Mouse (Mus musculus) megakaryocyte, adult 5-6 weeks (primary cell): ENCODE measurements around the gene Tlr13. TPM values are rescaled to one million over a fixed set of nuclear protein-coding genes. Genes with fewer than 3 reads are reported as not detected.
"Not testable (repeated sequence)": the region's sequence is repeated elsewhere in the genome, so short reads cannot be mapped to it uniquely, and the experiment has no call there.

Experiments
- ATAC-seq: 2 replicates; pipeline ENCODE4 v1.8.0; 2016; ENCODE audit warnings: mild to moderate bottlenecking, inconsistent platforms; ENCODE audit not compliant: poor library complexity, severe bottlenecking
- total RNA-seq, 2 experiments: library from RNA; stranded (forward) in 1 of 2; stranded (reverse) in 1 of 2; fragments of 153-499, 151-499 nt in 1 of 2; fragments of 221-1000, 200-1000 nt in 1 of 2; gene quantifications; 2 replicates each; pipeline versions ENCODE4 v1.2.3 to v1.2.4; 2015 to 2017

The Tlr13 gene
- total RNA-seq, 2 experiments from 2014 or later = 127 to 131 TPM

GRCm38 (mm10) chrX:106185706-106186105, 42.7 kb downstream of the Tlr13 start:
- ATAC-seq = no peak

- peak; percentile 91 for ATAC-seq
Measured at GRCm38 (mm10) chrX:106186713-106187649, 44.0 kb downstream of the Tlr13 start, which contains the start of gene Pgk1. TSS of gene Pgk1 (plus strand) at chrX:106187100.

- ATAC-seq = peak; percentile 58
Measured at GRCm38 (mm10) chrX:106187737-106188136, 44.7 kb downstream of the Tlr13 start.

GRCm38 (mm10) chrX:106189356-106189755, 46.4 kb downstream of the Tlr13 start:
- peak; percentile 43 for ATAC-seq

- ATAC-seq = no peak
Measured at GRCm38 (mm10) chrX:106190091-106190490, 47.1 kb downstream of the Tlr13 start.

- not testable (repeated sequence) for ATAC-seq
Measured at GRCm38 (mm10) chrX:106194361-106194760, 51.4 kb downstream of the Tlr13 start.

GRCm38 (mm10) chrX:106197308-106197707, 54.3 kb downstream of the Tlr13 start:
- no peak for ATAC-seq

GRCm38 (mm10) chrX:106198904-106199303, 55.9 kb downstream of the Tlr13 start:
- no peak for ATAC-seq

GRCm38 (mm10) chrX:106209100-106209499, 66.1 kb downstream of the Tlr13 start:
- no peak for ATAC-seq

Other genes starting within 250 kb of the Tlr13 start
- gene Atrx, start 213.8 kb upstream of the Tlr13 start, total RNA-seq (2015) = 103 and 125 TPM in 2 replicates
- gene Atrx, start 213.8 kb upstream of the Tlr13 start, total RNA-seq (2017) = 169 and 170 TPM in 2 replicates
- 48.6 and 55.6 TPM in 2 replicates for gene Magt1, start 131.3 kb upstream of the Tlr13 start, total RNA-seq (2015)
- gene Magt1, start 131.3 kb upstream of the Tlr13 start, total RNA-seq (2017) = 72.5 and 75.7 TPM in 2 replicates
- gene Cox7b, start 127.5 kb upstream of the Tlr13 start, total RNA-seq (2015) = 306 and 313 TPM in 2 replicates
- 331 and 383 TPM in 2 replicates for gene Cox7b, start 127.5 kb upstream of the Tlr13 start, total RNA-seq (2017)
- 25.0 and 27.5 TPM in 2 replicates for gene Atp7a, start 115.9 kb upstream of the Tlr13 start, total RNA-seq (2015)
- 23.5 and 46.6 TPM in 2 replicates for gene Atp7a, start 115.9 kb upstream of the Tlr13 start, total RNA-seq (2017)
- gene Pgk1, start 43.9 kb downstream of the Tlr13 start, total RNA-seq (2015) = 313 and 334 TPM in 2 replicates
- gene Pgk1, start 43.9 kb downstream of the Tlr13 start, total RNA-seq (2017) = 306 and 317 TPM in 2 replicates
- gene Taf9b, start 78.0 kb downstream of the Tlr13 start, total RNA-seq (2015) = 5.2 and 7.2 TPM in 2 replicates
- 4.6 and 5.2 TPM in 2 replicates for gene Taf9b, start 78.0 kb downstream of the Tlr13 start, total RNA-seq (2017)
- not detected in 2 replicates for gene Fnd3c2, start 112.2 kb downstream of the Tlr13 start, total RNA-seq (2015)
- not detected in 2 replicates for gene Fnd3c2, start 112.2 kb downstream of the Tlr13 start, total RNA-seq (2017)